Mouse (Mus musculus) frontal cortex, adult 2 months (tissue): ENCODE measurements around the gene Dhrs3. TPM values are rescaled to one million over a fixed set of nuclear protein-coding genes. Genes with fewer than 3 reads are reported as not detected.

Experiments
- DNase-seq, 2 experiments: peaks; one replicate each; pipeline ENCODE4 v3.0.0; 2022; ENCODE audit warnings: low spot score in 1 of 2; ENCODE audit errors: extremely low spot score in 1 of 2
- polyA plus RNA-seq: library from polyadenylated mRNA; depleted of rRNA; stranded (reverse); fragments of >200 nt; gene quantifications from 2 replicates; pipeline ENCODE4 v1.2.3, GENCODE M21; 2012

Gene Dhrs3
- polyA plus RNA-seq, 1 experiment: 26.4 TPM

GRCm38 (mm10) chr4:144896321-144896720, 3.7 kb downstream of the Dhrs3 start:
- peak in 1 of 2 experiments; percentile 57 for DNase-seq

- no peak for DNase-seq
Measured at GRCm38 (mm10) chr4:144898036-144898649, 5.5 kb downstream of the Dhrs3 start.

DNA sequence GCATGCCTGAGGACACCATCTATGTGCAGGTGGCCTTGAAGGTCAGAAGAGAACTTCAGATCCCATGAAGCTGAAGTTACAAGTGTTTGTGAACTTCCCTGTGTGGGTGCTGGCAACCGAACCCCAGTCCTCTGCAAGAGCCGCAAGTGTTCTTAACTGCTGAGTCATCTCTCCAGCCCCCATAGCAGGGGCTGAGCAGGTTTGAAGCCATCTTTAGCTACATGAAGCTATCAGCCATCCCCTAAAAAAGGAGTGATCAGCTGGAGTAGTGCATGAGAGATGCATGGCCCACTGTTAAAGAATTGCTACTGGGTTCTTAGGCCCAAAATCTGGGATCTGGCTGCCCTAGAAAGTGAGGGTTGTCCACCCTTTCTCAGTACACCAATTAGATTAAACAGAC, 6.1 kb downstream of the Dhrs3 start:
- DNase-seq: no peak

- DNase-seq: no peak
Measured at GRCm38 (mm10) chr4:144901561-144902111, 9.0 kb downstream of the Dhrs3 start.

- DNase-seq: no peak
Measured at GRCm38 (mm10) chr4:144903088-144903487, 10.5 kb downstream of the Dhrs3 start.

DNA sequence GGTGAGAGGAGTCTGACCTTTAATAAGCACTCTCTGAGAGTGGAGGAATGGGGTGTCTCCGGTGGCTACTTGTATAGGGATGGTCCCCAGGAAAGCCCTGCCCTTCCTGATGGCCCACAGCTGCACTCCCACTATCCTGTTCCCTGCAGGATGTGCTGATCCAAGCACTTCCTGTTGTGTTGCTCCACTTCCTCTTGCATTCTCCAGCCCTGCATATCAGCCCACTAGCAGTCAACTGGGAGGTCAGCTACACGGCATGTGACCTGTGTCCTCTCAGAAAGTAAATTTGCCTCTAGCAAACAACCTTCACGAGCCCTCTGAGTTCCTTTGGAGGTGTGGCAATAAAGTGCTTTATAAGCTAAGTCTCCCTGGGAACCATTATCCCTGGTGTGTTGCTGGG, 11.3 kb downstream of the Dhrs3 start:
- DNase-seq: no peak

GRCm38 (mm10) chr4:144905128-144905527, 12.5 kb downstream of the Dhrs3 start:
- no peak for DNase-seq

- no peak for DNase-seq
Measured at GRCm38 (mm10) chr4:144906001-144906889, 13.6 kb downstream of the Dhrs3 start.

DNA sequence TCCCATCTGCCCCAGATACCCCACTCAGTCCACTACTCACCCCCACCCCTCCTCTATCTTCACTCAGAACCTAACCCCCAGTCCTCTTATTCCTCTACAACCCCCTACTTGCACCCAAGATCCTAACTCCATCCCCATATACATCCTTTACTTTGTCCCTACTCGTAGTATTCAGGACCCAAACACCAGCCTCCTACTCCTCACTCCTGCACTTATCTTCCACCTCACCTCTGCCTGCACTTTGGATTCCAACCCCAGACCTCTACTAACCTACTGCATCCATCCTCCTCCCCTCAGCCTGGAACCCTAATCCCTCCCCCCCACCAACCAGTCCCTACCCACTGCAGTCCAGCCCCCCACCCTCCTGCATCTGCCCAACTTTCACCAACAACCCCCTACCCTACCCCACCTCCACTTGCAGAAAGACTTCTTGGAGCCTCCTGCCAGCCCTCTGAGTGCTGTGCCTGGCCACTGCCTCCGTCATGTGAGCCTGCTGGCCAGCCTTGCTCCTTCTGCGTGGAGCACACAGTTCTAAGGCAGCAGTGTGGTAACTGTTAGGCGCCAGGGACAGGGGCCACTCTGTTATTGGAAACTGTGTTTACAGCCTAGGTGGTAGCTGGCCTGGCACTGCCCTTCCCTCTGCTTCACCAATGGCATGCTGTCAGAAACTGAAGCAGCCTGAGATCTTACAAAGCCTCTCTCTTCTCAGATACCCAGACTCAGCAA, 14.5 kb downstream of the Dhrs3 start:
- DNase-seq: no peak

DNA sequence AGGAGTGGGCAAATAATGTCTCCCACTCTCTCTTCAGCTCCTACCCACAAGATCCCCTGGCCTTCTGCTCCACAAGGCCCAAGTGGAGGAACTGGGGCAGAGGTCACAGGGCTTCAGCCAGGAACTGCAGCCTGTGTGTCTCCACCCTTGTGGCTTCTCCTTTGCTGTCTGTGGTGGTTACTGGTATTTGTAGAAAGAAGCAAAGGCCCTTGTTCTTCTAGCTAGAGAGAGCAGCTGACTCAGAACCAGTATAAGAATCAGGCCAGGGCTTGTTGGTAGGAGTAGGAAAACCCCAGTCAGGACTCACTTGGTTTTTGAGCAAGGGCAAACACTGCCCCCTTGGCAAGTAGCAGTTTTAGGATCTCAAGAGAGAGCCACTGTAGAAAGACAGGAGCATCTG, 16.2 kb downstream of the Dhrs3 start:
- DNase-seq: no peak

DNA sequence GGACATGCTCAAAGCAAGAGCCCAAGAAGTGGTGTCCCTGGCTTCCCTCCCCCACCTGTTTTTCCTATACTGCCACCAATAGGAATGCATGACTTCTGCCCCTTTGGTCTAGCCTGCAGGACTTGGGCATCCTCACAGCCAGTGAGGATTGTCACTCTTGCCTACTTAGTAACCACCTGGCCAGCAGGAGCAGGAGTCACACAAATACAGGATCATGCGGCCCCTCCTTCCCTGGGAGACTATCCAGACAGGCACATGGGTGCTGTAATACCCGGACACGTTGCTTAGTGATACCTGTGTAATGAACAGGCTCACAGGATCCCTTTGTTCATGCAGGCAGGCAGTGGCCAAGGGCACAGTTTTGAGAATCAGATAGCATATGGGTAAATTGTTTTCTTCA, 17.7 kb downstream of the Dhrs3 start:
- no peak for DNase-seq

GRCm38 (mm10) chr4:144913298-144914152, 20.9 kb downstream of the Dhrs3 start:
- DNase-seq: no peak

GRCm38 (mm10) chr4:144916520-144916919, 23.9 kb downstream of the Dhrs3 start:
- no peak for DNase-seq

- DNase-seq: no peak
Measured at GRCm38 (mm10) chr4:144917101-144917500, 24.5 kb downstream of the Dhrs3 start.

DNA sequence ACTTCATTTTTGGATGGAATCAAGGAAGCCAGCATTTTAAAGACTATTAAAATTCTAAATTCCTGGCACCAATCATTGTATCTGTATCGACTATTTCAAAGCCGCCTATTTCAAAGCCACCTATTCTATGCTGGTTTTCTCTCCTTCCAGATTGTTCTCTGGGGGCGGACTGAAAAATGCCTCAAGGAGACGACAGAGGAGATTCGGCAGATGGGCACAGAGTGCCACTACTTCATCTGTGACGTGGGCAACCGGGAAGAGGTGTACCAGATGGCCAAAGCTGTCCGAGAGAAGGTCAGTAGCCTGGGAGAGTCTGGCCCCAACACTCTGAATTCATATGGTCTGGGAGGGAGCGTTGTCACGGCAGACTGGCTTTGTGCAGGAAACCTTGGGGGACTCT, 25.9 kb downstream of the Dhrs3 start:
- peak in 1 of 2 experiments; percentile 32 for DNase-seq

DNA sequence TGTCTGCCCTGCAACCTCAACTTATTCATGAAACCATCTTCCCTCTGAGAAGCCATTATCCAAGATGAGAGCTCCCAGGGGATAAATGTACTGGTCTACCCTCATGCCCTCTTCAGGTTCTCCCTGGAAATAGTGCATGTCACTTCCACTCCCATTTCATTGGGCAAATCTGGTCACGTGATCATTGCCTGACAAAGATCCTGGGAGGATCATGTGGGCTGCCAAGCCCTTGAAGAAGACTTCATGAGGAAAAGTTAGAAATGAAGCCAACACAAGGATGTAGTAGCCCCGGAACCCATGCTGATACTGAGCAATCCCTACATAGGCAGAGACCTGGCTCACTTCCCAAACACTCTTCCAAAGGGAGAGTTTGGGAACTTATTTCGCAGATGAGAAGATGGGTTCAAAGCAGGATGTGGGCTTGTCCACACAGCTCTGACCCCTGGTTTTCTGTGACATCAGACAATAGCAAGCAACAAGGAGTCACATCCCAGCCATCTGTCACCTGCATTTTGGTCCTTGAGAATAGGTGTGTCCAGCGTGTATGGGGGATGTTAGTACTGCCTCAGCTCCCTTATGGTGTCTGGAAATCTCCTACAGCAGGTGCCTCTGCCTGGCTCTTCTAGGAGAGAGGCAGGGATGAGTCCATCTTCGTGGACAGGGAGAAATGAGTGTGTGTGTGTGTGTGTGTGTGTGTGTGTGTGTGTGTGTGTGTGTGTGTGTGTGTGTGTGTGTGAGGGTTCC, 36.2 kb downstream of the Dhrs3 start:
- DNase-seq: no peak

GRCm38 (mm10) chr4:144929811-144930221, 37.2 kb downstream of the Dhrs3 start:
- peak; percentile 50 to 60 for DNase-seq

- DNase-seq: peak in 1 of 2 experiments; percentile 42
Measured at GRCm38 (mm10) chr4:144930366-144930765, 37.7 kb downstream of the Dhrs3 start.

DNA sequence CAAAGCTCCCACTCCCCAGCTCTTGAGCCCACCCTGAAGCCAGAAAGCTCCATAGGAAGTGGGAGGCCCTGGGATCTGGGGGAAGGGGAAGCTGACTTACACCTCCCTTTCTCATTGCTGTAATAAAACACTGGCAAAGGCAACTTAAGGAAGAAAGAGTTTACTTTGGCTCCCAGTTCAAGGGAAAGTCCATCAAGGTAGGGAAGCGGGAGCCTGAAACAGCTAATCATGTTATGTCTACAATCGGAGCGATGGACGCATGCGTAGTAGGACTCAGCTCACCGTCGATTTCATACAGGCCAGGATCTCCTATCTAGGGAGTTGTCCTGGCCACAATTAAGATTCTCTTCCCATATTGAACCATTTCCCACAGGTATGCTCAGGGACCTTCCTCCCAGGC, 38.5 kb downstream of the Dhrs3 start:
- no peak for DNase-seq
